Mouse (Mus musculus) urinary bladder, postnatal 25 days (tissue): ENCODE measurements around the gene Ccr7.

Source experiments
- DNase-seq: peaks from one replicate; pipeline ENCODE4 v3.0.0; 2022; ENCODE audit warnings: low spot score

Ccr7 gene

DNA sequence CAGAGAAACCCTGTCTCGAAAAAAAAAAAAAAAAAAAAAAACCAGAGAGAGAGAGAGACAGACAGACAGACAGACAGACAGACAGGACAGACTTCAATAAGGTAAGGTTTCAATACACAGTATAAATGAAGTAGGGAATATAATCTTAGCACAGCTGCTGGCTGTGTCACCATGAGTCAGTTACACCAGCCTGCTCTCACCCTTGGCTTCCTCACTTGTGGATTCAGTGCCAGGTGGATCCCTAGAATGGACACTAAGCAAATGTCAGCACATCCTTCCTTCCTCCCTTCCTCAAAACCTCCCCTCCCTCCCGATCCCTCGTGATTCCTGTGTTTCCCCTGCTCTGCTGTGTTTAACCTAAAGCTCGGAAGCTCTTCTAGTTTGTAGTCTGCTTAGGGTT is 17.5 kb downstream of the Ccr7 start:
- no peak for DNase-seq

DNA sequence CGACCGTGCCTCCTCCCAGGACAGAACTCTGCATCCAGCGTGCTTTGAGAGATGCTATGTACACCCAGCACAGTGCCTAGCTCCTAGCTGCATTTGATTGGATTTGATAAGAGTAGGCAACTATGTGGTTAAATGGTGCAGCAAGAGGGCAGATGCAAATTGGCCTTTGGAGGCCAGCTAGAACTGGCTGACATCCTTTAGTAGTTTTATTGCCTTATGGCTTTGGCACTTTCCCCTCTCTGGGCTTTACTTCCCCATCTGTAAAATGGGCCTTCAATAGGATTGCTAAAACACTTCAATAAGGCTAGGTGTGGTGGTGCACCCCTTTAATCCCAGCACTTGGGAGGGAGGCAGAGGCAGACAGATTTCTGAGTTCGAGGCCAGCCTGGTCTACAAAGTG is 17.9 kb downstream of the Ccr7 start:
- DNase-seq, result no peak

DNA sequence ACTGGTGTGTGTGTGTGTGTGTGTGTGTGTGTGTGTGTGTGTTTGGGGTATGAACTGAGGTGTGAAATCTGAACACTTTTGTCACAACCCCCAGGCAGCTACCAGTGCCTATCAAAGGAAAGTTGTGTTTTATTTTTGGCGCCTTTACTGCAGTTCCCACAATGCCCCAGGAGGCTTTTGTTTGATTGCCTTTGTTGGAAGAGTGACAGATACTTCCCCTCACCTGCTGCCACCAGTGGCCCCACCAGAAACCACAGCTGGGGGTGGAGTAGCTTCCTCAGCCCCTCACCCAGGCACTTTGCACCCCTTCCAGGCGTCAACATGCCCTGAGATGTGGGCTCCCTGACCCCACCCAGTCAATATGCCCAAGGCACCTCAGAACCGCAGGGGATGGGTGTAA is 18.5 kb downstream of the Ccr7 start:
- DNase-seq, result no peak

DNA sequence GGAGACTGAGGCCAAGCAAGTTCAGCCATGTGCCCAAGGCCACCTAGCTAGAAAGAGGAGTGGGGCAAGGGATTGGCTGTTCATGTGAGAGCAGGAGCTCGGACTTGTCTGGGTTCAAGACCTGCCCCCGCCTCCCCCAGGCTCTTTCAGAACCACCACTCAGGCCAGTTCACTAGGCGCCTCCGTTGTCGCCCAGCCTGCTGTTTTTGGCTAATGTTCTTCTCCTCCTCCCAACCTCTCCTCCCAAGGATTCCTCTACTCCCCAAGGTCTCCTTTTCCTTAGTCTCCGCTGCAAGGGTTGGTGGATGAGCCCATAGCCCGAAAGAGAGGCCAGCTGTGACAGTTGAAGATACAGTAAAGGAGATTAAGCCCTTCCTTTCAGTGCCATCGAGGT is 19.8 kb downstream of the Ccr7 start:
- DNase-seq, result no peak

DNA sequence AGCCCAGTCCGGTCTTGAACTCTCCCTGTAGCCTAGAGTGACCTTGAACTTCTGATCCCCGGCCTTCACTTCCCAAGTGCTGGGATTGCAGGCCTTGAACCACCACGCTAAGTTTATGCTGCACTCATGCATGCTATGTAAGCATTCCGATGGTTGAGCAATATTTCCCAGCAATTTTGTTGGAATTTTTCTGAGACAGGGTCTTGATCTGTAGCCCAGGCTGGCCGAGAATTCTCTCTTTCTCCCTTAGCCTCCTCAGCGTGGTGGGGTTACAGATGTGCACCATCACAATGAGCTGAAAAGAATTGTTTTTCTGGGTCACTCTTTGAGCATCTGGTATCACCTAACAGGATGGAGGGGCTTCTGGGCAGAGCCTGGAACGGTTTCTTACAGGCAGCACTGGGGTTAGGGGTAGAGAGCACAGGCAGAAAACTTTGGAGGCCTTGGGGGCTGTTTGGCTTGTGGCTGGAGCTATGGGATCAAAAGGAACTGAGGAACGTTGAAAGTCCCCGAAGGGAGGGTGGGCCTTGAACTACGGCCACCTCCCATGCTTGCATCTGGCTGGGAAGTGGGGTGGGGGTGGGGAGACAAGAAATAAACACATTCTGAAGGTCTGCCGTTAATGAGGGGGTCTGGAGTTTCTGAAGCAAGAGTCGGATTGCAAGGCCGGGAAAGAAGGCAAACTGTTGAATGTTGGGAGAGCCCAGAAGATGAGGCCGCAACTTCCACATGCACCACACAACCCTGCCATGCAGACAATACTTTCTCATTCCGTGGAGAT is 20.4 kb downstream of the Ccr7 start:
- no peak for DNase-seq

DNA sequence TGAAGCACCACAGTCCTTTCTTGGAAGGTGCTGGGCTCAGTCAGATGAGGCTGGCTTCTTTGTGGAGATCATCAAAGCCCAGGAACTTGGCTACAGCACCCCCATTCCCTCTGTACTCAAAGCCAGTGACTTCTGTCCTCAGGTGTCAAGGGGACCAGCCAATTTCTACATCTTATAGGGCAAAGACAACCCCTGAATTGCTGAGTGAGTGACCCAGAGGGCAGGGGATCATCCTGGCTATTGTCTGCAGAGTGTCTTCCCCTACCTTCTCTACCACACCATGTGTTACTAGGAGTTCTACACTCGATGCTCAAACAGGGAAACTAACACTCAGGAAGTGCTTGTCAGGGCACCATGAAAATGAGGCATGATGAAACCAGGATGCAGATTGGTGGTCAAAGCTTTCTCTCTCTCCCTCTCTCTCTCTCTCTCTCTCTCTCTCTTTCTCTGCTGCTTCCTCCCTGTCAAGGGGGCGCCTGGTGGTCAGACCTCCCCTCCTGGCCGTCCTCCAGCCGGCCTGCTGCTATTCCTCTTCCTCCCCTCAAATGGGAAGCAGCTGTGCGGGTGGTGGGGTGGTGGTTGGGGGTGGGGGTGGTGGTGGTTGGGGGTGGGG is 21.5 kb downstream of the Ccr7 start:
- DNase-seq, result no peak

DNA sequence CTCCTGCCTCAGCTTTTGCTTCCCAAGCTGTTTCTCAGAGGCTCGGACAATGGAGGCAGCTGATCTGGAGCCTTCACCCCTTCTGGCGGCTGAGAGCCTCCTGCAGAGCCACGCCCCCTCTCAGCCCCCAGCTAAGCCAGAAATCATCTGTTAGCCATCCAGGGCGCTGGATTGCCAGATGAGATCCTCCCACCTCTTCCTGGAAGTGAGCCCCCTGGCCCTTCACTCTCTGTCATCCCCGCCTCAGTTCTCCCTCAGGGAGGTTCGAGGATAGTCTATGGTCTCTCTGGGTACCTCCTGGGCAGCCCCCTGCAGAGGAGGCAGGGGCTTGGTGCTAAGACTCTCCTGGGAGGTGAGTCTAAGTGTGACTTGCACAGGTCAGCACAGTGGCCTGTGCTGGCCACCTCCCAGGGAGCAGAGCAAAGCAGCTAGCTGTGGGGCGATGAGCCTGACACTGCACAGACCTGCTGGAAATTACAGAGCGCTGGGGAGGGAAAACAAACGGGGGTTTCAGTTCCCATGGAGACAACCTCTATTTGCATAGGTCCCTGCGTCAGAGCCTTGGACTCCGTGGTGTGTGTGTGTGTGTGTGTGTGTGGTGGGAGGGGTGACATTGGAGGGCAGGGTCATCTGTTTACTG is 22.7 kb downstream of the Ccr7 start:
- DNase-seq, result no peak

DNA sequence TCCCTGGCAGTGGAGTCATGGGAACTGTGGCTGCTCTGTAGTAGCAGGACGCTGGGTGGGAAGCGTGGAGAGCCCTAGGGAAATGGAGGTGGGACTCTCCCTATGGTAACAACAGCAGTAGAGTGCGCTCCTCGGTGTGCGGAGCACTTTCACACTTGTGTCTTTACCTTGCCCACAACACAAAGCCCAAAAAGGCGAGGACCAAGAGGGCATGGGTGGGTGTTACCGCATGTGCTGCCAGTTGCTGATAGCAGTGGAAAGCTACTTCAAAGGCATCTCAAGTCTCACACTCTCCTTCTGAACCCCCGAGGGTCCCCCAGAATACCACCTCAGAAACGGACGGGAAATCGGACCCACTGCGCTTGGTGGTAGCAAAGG is 23.4 kb downstream of the Ccr7 start:
- DNase-seq, result no peak

DNA sequence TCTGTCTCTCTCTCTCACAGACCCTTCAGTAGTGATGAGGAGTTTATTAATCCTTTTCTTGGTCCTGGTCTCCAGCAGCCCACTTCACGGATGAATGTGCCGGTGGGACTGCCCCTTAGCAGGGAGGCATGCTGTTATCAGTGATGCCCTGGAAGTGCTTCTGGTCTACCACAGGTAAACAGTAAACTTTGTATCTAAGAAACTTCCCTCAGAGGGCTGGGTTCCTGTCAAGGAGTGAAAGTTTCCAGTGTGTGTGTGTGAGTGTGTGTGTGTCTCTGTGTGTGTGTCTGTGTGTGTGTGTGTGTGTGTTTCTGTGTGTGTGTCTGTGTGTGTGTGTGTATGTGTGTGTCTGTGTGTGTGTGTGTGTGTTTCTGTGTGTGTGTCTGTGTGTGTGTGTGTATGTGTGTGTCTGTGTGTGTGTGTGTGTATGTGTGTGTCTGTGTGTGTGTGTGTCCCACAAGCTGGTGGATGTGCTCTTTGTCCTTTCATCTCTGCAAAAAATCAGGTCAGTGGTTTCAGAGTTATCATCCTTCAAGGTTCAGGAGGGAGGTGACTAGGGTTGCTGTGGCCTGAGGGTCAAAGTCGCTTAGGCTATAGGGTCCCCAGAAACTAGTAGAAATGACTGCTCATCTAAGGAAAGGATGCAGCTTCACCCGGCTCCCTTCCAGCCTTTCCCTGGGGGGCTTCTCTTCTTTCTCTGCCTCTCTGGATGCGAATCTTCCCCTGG is 24.0 kb downstream of the Ccr7 start:
- DNase-seq, result no peak

DNA sequence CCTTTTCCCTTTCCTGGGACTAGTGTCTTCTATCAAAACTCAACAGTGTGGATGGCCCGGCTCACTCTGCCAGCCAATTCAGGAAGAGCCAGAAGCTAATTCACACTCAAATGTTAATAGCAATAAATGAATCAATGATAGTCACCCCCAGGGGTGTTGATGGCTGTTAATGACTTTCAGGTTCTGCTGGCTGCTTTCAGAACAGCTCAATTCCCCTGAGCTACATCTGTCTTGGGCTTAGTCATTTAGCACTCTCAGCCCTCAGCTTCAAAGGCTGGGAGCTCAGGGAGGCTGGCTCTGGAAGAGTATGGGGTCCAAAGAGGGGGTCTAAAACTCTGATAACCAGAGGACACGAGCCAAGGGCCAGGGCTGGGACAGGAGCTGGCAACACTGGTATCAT is 25.6 kb downstream of the Ccr7 start:
- DNase-seq, result no peak

DNA sequence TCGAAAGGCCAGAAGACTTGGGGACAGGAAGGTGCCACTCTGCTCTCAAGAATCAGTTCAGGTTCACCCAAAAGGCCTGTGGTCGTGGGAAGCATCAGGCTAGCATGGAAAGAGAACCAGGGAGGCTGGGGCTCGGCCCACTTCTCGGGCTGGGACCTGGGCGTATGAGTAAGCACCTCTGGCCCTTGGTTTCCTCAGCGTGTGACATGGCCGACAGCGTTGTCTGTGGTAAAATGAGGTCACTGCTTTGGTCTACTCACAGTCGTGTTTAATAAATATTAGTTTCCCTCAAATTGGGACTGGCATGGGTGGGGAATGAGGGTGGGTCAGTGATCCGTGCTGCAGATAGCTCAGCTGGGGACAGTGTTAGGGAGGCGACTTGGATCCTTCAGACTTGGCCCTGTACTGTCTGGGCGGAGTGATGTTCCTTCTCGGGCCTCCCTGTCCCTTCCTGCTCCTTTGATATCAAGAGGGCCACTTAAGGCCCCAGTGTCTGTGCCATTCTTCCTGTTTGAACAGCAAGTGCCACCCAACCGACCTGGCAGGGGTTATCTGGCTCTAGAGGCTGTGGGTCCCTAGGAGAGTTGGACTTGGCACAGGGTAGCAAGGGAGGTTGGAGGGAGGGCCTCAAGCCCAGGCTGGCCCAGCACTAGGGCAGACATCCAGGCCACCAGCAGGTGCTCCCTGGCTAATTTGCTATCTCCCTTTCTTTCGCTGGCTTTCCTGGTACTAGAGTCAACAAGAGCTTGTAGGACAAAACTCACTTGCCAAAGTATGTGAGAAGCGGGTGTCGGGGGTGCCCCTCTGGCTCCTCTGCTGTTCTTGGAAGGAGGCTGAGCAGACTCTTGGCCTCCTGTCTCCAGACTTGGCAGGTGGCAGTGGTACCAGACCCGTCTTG is 26.8 kb downstream of the Ccr7 start:
- no peak for DNase-seq

DNA sequence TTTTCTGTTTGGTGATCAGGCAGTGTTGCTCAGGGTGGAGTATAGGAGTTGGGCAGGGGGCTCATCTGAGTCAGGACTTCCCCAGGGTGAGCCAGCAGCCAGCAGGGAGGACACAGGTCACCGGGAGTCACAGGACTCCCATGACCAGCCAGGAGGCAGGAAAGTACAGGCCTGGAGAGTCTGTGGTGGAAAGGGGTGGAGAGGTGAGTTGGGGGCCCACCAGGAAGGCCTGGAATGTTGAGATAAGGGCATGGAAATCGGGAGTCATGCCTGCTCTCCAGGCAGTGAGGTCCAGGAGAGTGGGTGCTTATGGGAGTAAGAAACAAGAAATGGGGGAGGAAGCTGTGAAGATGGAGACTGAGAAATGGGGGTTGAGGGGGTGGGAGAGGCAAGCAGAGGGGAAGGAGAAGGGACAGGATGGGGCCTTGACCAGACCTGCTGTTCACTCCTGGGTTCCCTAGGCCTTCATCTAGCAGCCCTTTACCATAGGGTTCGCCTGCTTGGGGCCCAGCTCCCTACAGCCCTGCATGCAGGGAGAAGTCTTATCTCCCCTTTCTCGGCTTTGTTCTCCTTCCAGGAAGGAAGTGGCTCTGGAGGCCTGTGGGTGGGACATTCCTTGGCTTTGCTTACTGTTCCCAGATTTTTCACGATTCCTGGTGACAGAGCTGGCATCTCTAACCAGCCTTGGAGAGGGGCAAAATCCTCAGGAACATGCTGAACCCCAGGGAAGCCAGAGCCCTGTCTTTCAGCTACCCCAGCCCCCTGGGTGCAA is 28.2 kb downstream of the Ccr7 start:
- DNase-seq, result no peak

DNA sequence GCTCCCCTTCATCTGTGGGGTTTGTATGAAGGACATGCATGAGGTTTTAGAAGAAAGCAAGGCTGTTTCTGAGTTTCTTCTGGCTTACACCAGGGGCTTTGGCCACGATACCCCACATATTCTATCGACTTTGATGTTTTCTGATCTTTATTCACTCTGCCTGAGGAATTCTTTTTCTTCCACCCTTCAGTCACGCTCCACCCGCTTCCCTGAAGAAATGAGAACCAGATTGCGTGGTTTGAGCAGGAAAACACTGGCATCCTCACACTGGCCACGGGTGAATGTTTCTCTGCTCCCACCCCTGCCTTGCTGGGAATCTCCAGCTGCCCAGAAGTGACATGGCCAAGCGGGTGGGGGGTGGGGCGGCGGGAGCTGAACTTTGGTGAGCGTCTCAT is 30.2 kb downstream of the Ccr7 start:
- no peak for DNase-seq

DNA sequence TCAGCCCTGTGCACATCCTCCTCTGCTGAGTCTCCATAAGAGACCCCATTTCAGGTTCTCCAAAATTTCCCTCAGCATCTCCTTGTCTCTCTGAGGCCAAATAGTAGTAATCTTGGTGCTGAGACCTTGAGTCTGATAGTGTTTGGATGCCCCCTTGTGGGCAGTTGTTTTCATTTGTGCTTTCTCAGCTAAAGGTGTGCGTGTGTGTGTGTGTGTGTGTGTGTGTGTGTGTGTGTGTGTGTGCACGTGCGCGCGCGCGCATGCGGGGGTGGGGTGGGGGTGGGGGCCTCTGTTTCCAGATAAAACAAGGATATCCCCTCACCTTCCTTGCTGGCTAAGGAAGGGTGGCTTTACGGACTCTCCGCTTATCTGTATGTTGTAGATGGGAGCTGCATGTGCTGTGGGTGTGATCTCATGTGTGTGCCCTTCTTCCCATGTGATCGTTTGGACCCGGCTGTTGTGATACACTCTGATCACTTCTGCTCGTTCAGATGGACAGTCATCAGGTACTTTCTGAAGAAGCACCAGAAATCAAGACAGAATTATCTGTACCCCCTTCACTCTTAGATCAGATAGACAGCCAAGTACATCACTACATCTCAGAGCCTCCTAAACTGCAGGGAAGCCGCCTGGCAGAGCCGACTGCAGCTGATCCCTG is 30.8 kb downstream of the Ccr7 start:
- DNase-seq, result no peak

DNA sequence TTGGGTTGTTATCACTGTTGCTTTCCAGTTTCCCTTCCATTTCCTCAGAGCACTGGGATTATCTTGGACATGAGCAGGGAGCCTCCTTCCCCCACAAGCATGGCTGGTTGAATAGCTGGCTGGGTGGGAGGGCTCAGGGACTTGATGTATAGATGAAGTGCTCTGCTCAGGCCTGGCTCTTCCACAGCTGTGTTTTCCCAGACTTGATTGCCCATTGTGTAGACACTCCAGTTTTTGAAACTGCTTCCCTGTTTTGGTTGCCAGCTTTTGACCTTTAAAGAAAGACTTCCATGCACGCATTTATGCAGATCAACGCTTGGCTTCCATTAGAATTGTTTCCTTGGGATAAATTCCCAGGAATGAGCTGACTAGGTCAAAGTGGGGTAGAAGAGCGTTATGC is 32.2 kb downstream of the Ccr7 start:
- no peak for DNase-seq

DNA sequence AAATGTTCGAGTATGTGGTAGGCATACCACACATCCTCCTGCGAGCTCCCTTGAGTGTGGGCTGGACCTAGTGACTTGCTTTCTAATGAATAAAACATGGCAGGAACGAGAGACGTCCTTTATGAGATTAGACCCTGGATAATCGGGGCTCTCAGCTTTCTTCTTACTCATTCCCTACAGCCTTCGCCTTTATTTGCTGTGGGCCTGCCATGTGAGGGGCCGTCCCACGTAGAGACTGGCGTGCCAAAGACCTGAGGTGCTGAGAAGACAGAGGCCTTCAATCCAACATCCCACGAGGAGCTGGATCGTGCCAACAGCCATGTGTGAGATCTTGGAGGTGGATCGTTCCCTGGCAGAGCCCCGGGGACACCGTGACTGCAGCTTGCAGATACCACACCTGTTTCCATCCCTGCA is 33.7 kb downstream of the Ccr7 start:
- no peak for DNase-seq

DNA sequence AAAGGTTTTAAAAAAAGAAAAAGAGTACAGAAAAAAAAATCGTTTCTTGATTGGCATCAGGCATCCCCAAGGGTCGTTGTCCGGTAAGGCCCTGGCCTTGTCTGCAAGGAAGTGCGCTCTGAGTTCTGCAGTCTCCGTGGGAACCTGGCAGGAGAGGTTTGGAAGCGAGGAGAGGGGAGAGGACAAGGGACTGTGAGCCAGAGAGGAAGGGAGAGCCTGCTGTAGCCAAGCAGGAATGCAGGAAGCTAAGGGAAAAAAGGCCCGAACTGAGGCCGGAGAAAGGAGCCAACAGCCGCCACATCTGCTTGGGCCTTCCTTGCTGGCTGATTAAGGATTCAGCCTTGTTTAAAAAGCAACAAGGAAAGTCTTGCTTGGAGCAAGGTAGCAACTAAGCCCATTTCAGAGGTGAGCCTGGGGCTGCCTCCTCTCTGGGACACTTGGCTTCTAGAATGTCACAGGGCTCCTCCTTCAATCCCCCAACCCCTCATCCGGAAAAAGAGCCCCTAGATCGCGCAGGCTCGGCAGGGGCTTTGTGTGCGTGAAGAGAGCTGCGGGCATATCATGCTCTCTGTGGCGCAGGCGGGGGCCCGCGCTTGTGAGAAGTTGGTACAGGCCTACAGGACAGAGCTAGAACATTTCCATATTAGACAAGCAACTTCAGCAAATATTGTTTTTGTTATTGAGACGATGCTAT is 34.2 kb downstream of the Ccr7 start:
- no peak for DNase-seq

DNA sequence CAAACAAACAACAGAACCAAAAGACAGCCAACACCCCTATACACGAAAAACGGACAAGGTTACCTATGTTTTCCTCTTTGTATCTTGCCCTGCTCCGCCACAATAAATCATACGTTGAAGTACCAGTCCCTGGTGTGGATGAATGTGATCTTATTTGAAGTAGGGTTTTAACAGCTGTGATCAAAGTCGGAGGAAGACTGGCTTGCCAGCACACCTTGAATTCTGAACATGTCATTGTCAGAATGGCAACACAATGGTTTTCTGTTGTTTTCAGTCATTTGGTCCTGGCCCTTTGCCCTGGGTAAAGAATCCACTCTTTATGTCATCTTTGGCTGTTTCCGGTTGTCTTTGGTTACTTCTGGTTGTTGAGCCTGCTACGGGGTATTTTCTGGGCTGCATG is 35.9 kb downstream of the Ccr7 start:
- no peak for DNase-seq

DNA sequence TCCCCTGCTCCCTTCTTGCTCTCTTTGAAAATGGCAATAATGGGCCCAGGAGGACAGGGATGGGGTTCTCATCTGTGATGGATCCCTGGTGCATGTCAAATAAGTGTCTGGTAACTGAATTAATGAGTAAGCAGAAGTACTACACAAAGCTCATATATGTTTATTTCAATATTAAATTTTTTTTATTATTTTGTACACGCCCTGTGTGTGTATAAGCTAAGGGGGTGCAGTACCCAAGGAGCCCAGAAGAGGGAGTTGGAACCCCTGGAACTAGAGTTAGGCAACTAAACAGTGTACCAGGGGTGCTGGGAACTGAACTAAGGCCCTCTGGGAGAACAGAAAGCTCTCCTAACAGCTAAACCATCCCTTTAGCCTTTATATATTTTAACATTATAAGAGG is 36.5 kb downstream of the Ccr7 start:
- no peak for DNase-seq

DNA sequence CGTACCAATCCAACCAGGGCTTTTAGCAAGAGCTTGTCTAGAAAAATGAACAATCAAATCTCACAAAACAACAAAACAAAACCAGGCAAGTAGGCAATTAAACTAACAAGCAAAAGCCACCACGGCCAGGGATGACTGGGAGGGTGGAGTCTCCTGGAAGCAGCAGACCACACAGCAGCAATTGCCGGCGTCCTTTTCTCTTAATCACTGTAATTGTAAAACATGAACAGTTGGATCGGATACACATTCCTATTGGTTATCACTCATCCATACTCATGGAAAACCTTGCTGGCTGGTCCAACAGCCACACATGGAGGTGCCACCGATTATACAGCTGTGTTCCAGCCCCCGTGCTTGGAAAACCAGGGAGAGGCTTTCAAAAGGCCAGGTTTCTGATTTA is 37.0 kb downstream of the Ccr7 start:
- DNase-seq, result no peak
